Mouse (Mus musculus) testis, postnatal 10 days (tissue): Measurements from ENCODE around the gene Efna5.
A peak's percentile ranks its signal among the peaks of the same experiment; 100 is the strongest.

Experiments used
- DNase-seq: peaks from one replicate; pipeline ENCODE4 v3.0.0; 2021; ENCODE audit warnings: low spot score

Efna5 gene

DNA sequence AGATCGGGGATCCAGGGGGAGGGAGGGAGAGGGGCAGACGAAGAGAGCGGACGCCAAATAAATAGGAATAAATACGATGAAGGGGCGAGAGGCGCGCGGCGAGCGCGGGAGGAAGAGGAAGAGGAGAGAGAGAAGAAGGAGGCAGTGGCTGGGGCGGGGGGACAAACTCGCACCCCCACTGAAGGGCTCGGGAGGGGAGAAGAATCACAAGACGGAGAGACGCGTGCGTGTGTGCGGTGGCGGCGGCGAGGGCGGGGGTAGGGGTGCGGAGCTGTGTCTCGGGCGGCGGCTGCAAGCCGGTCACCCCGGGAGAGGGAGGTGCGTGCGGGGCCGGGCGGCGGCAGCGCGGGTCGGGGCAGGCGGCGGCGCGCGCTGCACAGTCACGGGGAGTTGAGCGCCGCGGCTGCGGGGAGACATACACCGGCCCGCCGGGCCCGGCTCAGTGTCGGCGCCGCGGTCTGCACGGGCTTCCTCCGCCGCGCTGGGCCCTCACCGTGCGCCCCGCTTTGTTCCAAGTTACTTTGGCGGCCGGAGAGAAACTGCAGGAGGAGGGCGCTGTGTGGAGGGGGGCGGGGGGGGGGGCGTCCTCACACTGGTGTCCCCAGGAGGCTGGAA lies at the start of gene Efna5:
Efna5 (minus strand) TSS at position 142 of the 615 bp plus-strand sequence.
- DNase-seq, result peak; percentile 68

DNA sequence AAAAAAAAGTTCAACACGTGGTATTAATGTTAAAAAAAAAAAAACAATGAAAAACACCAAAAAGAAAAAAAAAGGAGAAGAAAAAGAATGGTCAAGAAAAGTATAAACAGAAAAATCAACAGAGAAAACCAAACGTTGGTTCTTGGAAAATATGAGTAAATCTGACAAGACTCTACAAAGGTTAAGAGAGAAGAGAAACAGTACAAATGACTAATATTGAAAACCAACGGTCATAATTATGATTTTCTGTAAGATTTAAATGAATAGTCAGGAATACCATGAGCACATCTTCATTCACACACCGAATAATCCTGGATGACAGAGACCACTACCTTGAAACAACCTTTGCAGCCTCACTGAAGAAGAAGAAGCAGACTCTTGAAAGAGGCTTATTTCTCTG lies 34.2 kb upstream of the Efna5 start:
- DNase-seq, result no peak

DNA sequence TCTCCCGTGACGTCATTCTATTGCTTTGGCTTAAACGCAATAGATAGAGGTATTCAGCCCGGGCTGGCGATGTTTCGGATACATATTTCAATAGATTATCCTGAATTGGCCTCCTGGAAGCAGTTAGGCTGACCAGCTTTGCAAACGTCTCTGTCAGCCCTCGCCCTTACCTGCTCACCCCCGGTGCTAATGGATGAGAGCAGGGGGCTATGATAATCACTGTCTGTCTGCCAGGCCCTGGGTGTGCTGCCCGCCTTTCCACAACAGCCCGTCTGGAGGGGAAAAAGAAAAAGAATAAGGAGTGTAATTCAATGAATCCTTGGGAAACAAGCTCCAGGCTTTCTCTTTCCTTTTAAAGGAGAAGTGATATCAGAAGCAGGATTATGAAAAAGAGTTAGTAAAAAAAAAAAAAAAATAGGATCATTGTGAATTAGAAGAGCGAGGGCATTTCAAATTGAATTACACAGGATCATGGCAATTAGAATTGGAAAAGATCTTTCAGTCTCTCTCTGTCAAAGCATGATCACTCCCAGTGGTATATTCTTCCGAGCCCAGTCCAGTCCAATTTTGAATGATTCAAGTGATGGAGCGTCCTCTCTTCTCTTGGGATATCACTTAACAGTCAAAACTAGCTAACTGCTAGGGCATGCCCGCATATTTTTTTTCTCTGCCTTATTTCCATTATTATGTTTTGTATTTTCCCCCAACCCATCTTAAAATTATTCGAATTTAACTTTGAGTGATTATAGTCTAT lies 24.8 kb upstream of the Efna5 start:
- DNase-seq, result no peak

DNA sequence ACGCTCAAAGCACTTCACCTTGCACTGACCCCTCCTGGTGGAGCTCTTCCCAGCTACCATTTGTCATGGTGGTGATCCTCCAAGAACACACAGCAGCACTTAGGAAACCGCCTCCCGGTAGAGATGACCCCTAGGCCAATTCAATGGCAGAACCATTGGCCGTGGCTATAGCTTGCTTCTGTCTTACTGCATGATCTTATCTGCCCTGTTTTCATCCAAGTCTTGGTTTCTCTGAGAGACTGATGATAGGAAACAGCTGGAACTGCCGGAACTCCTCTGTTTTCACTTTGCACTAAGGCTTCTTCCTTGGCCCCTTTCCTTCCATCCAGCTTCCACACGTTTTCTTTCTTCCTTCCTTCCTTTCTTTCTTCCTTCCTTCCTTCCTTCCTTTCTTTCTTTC lies 17.9 kb upstream of the Efna5 start:
- DNase-seq, result no peak

DNA sequence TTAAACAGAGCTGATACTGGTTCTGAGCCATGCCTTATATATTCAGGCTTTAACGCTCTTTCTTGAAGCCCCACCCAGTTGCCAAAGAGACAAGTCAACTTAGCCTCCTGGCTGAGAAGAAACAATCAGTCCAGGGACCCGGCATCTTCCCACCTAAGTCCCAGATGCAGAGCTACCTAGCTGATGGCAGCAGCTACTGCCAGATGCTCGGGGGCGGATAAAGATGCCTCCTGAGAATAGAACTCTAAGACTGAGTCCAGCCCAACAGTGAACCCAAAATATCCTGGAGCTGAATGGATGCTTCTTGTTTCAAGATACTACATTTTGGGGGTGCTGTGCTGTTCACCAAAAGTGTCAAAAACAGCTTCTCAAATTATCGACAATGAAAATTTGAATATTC lies 8.9 kb upstream of the Efna5 start:
- no peak for DNase-seq

DNA sequence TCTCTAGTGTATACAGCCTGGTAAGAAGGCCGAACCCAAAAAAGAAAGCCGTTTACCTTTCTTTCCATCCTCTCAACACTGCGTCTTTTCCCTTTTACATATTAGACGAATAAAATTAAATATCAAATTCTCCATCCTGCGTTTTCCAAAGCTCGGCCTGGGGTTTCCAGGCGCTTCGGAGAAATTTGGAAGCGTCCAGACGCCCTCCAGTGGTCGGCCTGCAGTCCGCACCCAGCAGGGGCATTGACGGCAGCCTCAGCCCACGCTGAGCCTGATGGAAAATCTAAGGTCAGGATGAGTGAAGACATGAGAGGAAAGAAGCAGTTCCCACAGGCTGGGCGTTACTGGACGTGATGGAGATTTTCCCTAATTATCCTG lies 3.0 kb upstream of the Efna5 start:
- peak; percentile 90 for DNase-seq

DNA sequence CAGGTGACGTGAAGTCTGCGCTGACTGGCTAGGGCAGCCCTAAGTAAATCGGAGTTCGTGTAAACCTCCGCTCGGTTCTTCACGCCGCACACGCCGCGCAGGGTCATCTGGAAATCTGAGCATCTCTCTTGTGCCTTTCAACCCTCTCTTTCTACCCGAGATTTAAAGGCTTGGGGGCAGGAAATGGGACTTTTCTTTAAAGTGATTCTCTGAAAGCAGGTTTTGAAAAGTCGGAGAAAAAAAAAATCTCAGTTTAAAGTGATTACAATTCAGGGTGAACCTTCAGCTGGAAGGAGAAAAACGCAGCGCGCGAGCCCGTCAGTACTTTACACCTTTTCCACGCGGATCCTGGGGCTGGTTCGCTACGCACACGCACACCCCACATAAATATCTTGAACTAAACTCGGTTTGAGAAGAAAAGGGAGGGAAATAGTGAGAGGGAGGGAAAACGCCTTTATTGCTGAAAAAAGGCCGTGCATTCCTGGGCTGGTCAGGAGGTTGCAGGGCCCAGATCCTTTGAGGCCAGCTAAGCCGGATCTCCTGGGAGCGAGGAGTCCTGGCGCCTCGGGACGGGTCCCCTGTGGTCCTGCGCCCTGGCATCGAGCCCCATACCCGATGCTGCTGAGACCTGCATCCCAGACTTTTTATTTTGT lies 2.5 kb upstream of the Efna5 start:
- peak; percentile 67 for DNase-seq

DNA sequence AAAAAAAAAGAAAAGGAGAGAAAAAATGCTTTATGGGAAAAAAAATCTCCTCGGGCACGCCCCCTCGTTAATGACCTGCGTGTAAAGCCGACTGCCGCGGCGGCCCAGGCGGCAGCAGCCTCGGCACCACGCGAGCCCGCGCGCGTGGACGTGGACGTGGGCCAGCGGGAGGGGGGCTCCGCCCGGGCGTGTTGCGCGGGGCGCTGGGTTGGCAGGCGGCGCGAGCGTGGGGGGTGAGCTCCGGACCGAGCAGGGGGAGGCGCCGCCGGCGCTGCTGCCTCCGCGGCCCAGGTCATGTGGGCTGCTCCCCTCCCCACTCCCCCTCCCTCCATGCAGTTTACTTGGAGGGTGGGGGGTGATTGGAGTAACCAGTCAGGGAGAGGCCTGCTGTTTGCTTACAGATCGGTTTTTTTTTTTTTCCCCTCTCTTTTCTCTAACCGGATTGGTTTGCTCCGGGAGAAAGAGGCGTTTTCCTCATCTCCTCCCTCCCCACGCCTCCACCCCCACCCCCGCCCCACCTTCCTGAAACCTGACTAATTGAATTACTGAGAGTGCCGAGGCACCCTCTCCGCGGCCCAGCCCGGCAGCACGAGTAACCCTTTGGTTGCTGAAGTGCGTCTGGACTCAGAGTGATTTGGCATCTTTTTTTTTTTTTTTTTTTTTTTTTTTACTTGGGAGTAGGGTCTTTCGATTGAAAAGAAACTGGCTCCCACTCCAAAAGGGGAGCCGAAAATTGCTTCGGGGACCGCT lies 1.8 kb upstream of the Efna5 start:
- peak; percentile 84 for DNase-seq

DNA sequence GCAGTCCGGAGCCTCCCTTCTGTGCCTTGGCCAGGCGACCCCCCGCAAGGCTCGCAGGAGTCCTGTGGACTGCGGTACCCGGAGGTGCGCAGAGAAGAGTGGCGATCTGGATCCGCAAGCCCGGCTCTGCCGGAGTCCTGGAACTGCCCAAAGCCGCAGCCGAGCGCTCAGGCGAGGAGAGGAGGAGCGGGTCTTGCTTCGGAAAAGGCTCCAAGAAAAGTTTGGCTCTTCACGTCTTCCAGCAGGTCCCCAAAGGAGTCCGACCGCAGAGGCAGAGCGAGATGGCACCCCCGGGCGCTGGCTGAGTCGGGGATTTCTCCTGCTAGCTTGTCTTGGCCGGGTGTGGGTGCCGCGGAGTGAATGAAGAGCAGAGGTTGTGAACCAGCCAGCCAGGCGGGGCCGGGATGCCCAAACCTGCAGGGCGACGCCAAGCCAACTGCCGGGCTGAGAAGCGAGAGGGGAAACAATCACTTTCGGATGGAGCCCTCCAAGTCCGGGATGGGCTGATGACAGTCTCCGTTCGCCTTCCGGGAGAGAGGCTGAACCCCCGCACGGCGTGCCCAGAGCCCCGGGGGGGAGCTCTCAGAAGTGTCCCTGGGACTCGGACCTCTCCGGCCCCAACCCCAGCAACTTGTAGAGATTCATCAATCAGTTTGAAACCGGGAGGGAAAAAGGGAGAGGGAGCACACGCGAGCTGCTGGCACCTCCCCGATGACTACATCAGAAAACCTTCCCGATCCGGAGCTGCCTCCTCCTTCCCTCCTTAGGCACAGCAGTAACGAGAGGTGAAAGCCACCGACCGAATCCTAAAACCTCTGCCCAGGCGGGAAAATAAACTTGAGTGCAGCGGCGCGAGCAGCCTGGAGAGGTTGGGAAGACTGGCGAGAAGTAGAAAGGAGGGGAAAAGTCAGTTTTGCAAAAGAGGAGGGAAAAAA lies 941 bp upstream of the Efna5 start:
- DNase-seq, result peak; percentile 62

DNA sequence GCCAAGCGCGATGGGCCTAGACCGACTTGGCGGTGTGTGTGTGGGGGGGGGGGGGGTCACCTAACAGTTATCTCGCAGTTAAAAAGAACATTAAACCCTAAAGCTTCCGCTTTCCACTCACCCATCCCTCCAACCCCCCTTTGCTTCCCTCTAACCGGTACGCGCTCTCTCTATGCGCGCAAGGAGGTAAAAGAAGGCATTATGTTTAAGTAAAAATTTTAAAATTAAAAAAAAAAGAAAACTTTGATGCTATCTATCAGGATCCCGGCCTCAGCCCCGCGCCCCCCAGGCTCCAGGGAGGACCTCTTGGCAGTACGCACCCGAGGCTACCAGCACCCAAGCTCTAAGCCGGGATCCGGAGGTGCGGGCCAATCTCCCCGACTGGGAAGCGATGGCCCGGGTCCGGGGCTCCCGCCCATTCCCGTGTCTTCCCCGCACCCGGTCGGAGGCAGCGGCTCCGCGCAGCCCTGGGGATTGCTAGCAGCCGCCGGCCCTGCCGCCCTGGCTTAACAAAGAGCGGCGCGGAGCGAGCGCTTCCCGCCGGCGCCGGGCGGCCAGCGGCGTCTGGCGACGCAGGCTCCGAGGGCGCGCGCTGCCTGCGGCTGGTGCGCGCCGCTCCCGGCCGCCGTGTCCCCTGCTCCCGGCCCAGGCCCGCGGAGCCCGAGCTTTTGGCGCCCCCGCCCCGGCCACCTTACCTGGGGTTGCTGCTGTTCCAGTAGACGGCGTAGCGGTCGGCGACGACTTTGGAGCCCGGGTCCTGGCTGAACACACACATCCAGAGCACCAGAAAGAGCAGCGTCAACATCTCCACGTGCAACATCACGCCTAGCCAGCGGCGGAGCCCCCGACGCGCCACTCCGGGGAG lies 574 bp downstream of the Efna5 start:
- peak; percentile 57 for DNase-seq

DNA sequence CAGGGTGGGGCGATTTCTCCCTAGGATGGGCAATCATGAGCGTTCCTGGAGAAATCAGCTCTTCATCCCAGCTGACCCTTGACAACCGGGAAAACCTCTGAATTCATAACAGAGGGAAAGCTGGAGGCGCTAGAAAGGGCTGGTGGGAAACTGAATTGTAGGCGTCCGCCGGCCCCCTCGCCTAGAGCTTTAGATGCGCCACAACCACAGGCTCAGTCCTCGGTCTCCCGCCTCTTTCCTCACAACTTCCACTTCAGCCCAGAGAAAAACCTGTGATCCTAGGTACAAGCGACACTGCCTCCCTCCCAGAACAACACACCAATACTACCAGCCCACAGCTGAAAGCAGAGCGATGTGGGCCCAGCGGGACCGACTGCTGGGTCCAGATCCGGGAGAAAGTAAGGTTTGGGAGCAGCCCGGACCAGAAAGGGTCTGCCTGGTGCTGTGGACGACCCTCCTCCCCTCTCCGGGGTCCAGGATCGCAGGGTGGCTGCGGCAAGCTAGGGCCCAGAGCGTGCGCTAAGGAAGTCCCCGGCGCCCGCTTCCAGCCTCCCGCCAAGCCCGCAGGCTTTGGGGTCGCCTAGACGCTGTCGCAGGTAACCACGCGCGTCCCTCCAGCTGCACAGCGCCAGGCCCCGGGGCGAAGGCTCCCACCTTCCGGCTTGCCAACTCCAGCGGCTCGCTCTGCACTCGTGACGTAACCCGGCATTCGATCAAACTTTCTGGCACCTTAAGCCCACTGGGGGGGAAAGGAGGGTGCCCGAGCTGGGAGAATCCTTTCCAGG lies 1.4 kb downstream of the Efna5 start:
- peak; percentile 57 for DNase-seq

DNA sequence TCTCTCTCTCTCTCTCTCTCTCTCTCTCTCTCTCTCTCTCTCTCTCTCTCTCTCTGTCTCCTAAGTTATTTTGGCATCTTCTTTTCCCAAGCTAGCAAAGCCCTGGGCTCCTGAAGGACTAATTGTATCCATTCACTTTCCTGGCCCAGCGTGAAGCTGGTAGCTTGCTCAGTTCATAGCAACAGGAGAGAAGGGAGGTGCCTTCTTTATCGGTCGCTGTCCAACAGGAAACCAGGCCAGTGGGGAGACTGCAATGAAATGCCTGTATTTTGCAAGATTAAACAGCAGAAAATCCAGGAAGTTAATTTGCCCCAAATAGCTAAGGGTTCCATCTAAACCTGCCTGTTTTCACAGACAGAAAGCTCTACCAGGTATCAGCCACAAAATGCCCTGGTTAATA lies 5.4 kb downstream of the Efna5 start:
- no peak for DNase-seq

DNA sequence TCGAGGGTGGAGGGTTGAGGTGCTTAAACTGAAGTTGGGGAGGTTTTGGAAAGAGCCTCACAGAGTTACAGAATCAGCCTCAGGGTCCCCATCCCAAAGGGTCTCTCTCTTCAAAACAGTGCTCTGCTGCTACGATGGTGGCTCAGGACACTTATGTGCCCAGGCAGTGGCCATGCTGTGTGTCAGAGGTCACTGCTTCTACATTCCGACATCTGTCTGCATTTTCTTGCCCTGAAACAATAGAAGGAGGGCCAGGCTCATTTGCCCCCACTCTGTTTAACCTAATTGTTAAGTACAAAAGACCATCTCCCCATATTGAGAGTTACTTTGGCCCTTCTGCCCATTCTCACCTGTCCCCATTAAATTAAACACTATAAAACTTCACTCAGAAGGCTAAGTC lies 9.2 kb downstream of the Efna5 start:
- DNase-seq, result no peak

DNA sequence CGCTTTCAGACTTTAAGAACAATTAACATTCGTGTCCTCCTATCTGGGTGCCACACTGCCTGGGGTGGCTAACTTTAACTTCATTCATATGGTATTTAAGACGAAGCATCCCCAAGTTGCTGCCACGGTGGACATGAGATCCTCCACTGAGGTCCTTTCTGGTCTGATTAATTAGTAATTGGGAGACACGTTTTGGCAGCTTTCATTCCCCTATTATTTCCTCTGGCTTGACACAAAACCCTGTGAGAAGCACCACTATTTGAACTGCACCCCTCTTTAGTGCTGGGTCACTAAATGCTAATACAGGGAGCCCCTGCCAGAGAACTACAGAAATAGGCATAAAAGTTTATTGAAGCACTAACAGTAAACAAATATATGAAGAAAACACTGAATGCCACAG lies 9.9 kb downstream of the Efna5 start:
- no peak for DNase-seq

DNA sequence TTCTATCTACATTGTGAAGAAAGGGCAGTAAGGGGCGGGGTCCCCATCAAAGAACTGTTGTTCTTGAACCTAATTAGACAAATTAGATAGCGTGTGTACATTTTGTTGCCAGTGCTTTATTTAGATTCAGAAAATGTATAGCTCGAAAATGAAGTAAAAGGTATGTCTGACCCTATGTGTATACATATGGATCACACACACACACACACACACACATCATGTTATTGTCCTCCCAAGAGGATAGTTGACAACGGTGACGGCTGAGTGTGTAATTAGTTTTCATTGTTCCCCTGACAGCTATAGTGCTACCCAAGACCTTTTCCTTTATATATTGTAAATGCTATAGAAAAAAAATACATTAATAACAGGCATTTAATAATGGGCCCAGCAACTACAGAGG lies 10.7 kb downstream of the Efna5 start:
- DNase-seq, result no peak

DNA sequence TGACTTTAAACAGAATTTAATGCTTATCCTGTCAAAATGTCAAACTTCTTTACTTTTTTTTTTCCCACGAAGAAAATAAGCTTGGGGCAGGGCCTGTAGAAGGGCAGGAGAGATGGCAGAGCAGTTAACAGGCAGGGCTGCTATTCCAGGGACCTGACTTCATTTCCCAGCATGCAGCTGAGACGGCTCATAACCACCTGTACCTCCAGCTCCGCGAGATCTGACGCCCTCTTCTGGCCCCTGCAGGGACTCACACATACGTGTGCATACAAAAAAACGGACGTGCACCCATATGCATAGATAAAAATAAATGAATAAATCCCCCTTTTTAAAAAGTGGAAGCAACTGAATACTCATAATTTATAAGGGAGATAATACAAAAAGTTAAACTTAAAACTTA lies 16.2 kb downstream of the Efna5 start:
- no peak for DNase-seq

DNA sequence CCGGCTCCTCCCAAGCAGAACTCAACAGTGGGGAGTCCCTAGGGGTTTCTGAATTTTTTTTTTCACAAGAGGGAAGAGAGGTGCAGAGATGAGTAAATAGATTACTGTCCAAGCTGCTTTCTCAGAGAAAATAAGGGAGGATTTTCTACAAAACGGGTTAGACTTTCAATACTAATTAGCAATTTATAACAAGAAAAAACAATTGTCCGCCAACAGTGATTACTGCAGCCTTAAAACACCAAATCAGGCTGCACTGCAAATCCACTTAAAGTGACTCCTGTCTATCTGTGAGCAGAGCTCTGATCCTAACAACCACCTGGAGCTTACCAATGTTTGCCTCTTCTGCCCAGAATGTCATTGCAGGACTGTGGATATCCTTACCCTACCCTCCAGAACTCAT lies 18.1 kb downstream of the Efna5 start:
- DNase-seq, result no peak

DNA sequence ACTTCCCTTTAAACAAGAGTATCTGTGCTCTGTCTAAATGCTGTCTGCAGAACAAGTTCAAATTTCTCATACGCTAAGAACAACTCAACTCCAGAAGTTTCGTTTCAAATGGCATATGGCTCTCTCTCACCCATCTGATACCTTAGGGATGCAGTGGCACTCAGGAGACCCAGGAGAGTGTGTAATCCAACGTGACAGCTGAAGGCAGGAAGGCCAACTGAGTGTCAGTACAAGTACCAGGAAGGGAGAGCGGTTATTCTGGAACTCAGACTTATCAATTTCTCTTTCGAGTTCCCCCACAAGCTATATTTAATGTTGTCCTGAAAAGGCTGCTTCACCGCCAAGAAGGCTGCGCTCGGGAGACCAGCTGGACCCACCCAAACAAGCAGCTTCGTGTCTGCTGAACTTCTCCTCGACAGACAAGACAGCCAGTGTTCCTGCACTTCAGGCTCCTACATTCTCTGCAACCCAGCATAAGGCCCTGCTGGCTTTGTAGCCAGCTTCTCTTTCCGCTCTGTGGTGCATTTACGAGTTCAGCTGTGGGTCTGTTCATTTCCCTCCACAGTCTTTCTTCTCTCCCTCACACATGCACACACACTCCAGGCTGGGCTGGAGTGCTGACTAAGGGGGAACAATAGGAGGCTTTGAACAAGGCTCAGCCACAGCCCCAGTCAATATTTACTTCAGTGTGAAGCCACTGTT lies 18.7 kb downstream of the Efna5 start:
- DNase-seq, result no peak

DNA sequence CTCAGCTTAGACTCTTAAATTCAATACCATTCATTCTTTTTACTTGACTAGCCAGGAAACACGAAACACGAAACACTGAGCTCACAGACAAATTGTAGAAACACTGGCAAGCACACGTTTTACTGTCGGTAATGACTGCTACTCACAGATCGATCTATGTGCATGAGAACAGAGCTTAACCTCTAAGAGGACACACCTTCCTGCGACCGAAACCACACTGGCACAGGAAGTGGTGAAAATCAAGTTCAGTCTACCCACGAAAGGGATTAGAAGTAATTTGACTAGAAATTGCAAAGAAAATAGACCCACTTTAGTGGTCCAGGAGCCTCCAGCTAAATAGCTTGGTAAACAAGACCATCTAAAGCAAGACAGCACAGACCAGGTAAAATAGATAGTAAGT lies 23.8 kb downstream of the Efna5 start:
- no peak for DNase-seq
